Mouse (Mus musculus): ENCODE data around the gene Olfr1008.
"Not testable (repeated sequence)": the region's sequence is repeated elsewhere in the genome, so short reads cannot be mapped to it uniquely, and the experiment has no call there.

The Olfr1008 gene

GRCm38 (mm10) chr2:85689131-85689530, at the start of gene Olfr1008:
Gene Olfr1008, plus strand, starts transcription at chr2:85689431.
- DNase-seq (ENCODE audit: low spot score in 2 of 2): no peak

GRCm38 (mm10) chr2:85650604-85651003, 38.6 kb upstream of the Olfr1008 start, which contains the start of gene Olfr1002:
Gene Olfr1002, minus strand, starts transcription at chr2:85650704.
- no peak for DNase-seq (ENCODE audit: low spot score in 2 of 2)

GRCm38 (mm10) chr2:85664355-85664754, 24.9 kb upstream of the Olfr1008 start, which contains the start of gene Olfr154:
Gene Olfr154, minus strand, starts transcription at chr2:85664455.
- DNase-seq (ENCODE audit: low spot score in 2 of 2): not testable (repeated sequence)

- no peak for DNase-seq (ENCODE audit: low spot score in 2 of 2)
Observed at GRCm38 (mm10) chr2:85678667-85679066, 10.6 kb upstream of the Olfr1008 start, which contains the start of gene Olfr1006. Gene Olfr1006, minus strand, starts transcription at chr2:85678767.

GRCm38 (mm10) chr2:85710680-85711079, 21.4 kb downstream of the Olfr1008 start:
- not testable (repeated sequence) for DNase-seq (ENCODE audit: low spot score in 2 of 2)

- no peak for DNase-seq (ENCODE audit: low spot score in 2 of 2)
Observed at GRCm38 (mm10) chr2:85711159-85711558, 21.9 kb downstream of the Olfr1008 start.

GRCm38 (mm10) chr2:85715119-85715518, 25.9 kb downstream of the Olfr1008 start, which contains the start of gene Olfr1009:
Gene Olfr1009, plus strand, starts transcription at chr2:85715419.
- no peak for DNase-seq (ENCODE audit: low spot score in 2 of 2)

- DNase-seq (ENCODE audit: low spot score in 2 of 2): peak; percentile 4 to 55
Observed at GRCm38 (mm10) chr2:85725793-85726192, 36.6 kb downstream of the Olfr1008 start.

Measured in right cerebral cortex, adult 2 months (tissue).